10 mouse cellular contexts compared by ENCODE assay signal in the genomic region with DNA sequence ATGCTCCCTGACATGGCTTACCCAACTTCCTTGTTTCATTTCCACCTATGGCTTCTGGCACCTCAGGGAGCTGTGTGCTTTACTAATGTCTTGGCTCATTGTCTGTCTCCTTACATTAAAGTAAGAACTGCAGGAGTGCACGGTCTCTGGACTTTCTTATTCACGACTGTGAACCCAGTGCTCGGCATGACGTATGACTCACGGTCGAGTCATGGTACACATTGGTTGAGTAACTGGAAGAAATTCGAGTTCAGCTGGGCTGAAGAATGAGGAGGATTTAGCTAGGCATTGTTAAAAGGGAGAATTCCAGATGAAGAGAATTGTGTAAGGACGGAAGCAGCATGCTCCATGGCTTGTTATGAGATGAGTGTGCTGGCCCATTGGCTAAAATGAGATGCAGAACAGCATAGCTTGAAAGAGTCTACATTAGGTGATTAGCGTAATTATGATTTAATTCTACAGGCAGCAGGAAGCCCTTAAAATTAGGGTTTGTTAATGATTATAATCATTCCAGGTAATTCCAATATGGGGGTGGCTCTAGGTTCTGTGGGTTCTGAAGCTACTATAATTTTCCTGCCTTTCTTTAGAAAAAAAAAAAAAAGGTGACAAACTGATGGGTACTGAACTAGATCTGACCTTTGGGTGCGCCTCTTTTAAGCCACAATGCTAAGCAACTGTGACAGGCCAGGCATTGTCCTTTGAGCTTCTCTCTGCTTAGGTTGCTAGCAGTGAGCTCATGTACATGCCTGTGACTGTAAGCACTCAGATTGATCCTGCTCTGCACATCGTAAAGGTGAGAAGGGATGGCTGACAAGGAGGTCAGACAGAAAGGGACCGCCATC.
A peak's percentile ranks its signal among the peaks of the same experiment; 100 is the strongest.
DNase-seq lines count a peak whose midpoint lies in the region; ATAC-seq and TF ChIP-seq lines count a peak whose summit lies in the region.
"Had no signal": no experiment of that assay in that cellular context is flagged by ENCODE, and none has a peak within 500 bp of the region (broad histone marks: within the 10 kb centered on the region; RNA-seq: fewer than 3 reads in every experiment).

No protein-coding gene starts in this region.

- H3K9ac ChIP-seq in lung, postnatal 0 days (replicated peaks; ENCODE audit: low read depth): no peak overlapping the region
- no peak overlapping the region for H3K9ac ChIP-seq in stomach, embryonic 14.5 days (replicated peaks; ENCODE audit: low read depth, low read length)
- H3K9ac ChIP-seq: embryonic facial prominence, embryonic 12.5 days had no signal

- no peak overlapping the region for H3K4me2 ChIP-seq in lung, postnatal 0 days (replicated peaks; ENCODE audit: low read depth, low read length)
- no peak overlapping the region for H3K4me2 ChIP-seq in stomach, embryonic 14.5 days (replicated peaks; ENCODE audit: low read depth, low read length)
- H3K4me2 ChIP-seq: embryonic facial prominence, embryonic 12.5 days had no signal

- TF ChIP-seq CTCF in lung, postnatal 0 days (IDR thresholded peaks at IDR 0.05): no peak

- ATAC-seq in lung, postnatal 0 days: no peak
- peak; percentile 37; the same call in 1 of the 2 replicates for ATAC-seq in stomach, embryonic 14.5 days (ENCODE audit: insufficient number of reproducible peaks, insufficient read depth, low FRiP score, low read depth)
- ATAC-seq: activated CD4-positive, CD25-positive, alpha-beta regulatory T cell, adult 4 months; inflammation-experienced regulatory T-cells, adult 6 months had no signal

- H3K9me3 ChIP-seq in lung, postnatal 0 days (ENCODE audit: low read length): no peaks in the 10 kb centered on the region
- no peaks in the 10 kb centered on the region for H3K9me3 ChIP-seq in stomach, embryonic 14.5 days (ENCODE audit: control insufficient read depth, low read depth, low read length)
- H3K9me3 ChIP-seq: embryonic facial prominence, embryonic 12.5 days had no signal

- H3K27me3 ChIP-seq in lung, postnatal 0 days (replicated peaks; ENCODE audit: insufficient read depth, low read length): no peaks in the 10 kb centered on the region
- H3K27me3 ChIP-seq in stomach, embryonic 14.5 days (ENCODE audit: control insufficient read depth, insufficient read depth, low read length): no peaks in the 10 kb centered on the region
- H3K27me3 ChIP-seq: embryonic facial prominence, embryonic 12.5 days had no signal

- H3K4me1 ChIP-seq in lung, postnatal 0 days (ENCODE audit: insufficient read depth, low read depth, low read length): no peaks in the 10 kb centered on the region
- no peaks in the 10 kb centered on the region for H3K4me1 ChIP-seq in stomach, embryonic 14.5 days (ENCODE audit: control insufficient read depth, insufficient read depth, low read length)
- H3K4me1 ChIP-seq: embryonic facial prominence, embryonic 12.5 days had no signal

- no peak overlapping the region for H3K4me3 ChIP-seq in lung, postnatal 0 days (ENCODE audit: low read depth, low read length)
- no peak overlapping the region for H3K4me3 ChIP-seq in stomach, embryonic 14.5 days (ENCODE audit: low read depth, low read length)
- H3K4me3 ChIP-seq: embryonic facial prominence, embryonic 12.5 days had no signal

- peak; percentile 12 for DNase-seq in lung, postnatal 0 days (ENCODE audit: low spot score)
- DNase-seq in lung, postnatal 14 days: no peak
- peak; percentile 30 to 41 for DNase-seq in adrenal gland, postnatal 36 days
- peak; percentile 75 for DNase-seq in gonadal fat pad, adult 2 months (ENCODE audit: low read depth)
- DNase-seq in c-Kit-positive CD71-positive TER-119-positive erythroid progenitor cells, embryonic 14.5 days (ENCODE audit: low spot score): no peak
- no peak for DNase-seq in layer of hippocampus, adult 18-20 months (ENCODE audit: low spot score in 2 of 2)

- WGBS in lung, postnatal 0 days: 71% methylated on average over 12 of the region's 12 CpGs
- 68% methylated on average over 12 of the region's 12 CpGs for WGBS in stomach, embryonic 14.5 days

- no peak for TF ChIP-seq EP300 in lung, postnatal 0 days (IDR thresholded peaks at IDR 0.05)

- H3K36me3 ChIP-seq in lung, postnatal 0 days (ENCODE audit: insufficient read depth, low read length): no peaks in the 10 kb centered on the region
- H3K36me3 ChIP-seq in stomach, embryonic 14.5 days (ENCODE audit: control insufficient read depth, insufficient read depth, low read length): no peaks in the 10 kb centered on the region
- H3K36me3 ChIP-seq: embryonic facial prominence, embryonic 12.5 days had no signal

- no peak overlapping the region for H3K27ac ChIP-seq in lung, postnatal 0 days (ENCODE audit: low read length)
- H3K27ac ChIP-seq in stomach, embryonic 14.5 days (ENCODE audit: low read length): no peak overlapping the region; the same call in 1 of the 2 replicates
- H3K27ac ChIP-seq: embryonic facial prominence, embryonic 12.5 days had no signal

Comparison
In these comparisons a context has a peak if more than half of its experiments do, and no peak if none do; other contexts are left out.
1. DNase-seq: peak in lung, postnatal 0 days (single experiment), adrenal gland, postnatal 36 days (2 of 2) and gonadal fat pad, adult 2 months (single experiment); none in lung, postnatal 14 days (single experiment), c-Kit-positive CD71-positive TER-119-positive erythroid progenitor cells, embryonic 14.5 days (single experiment) and layer of hippocampus, adult 18-20 months (0 of 2).